Mouse (Mus musculus) brown adipose tissue, adult 24 weeks (tissue): ENCODE data around the gene Serpinb9b. TPM values are rescaled to one million over a fixed set of nuclear protein-coding genes. Genes with fewer than 3 reads are reported as not detected.

Experiments
- H3K27ac ChIP-seq: fragments of 200-500 bp; replicated peaks from 2 replicates; pipeline ENCODE4 v1.5.1; 2012; ENCODE audit warnings: low read depth, mild to moderate bottlenecking, low read length
- H3K4me1 ChIP-seq: fragments of 200-500 bp; 2 replicates; pipeline ENCODE4 v1.6.1; 2012; ENCODE audit warnings: low read length, mixed read lengths; ENCODE audit not compliant: control insufficient read depth, insufficient read depth, insufficient read length
- H3K4me3 ChIP-seq: fragments of 200-500 bp; 2 replicates; pipeline ENCODE4 v1.5.1; 2012; ENCODE audit warnings: low read depth, mild to moderate bottlenecking, low read length, moderate library complexity; ENCODE audit not compliant: insufficient read depth
- polyA plus RNA-seq: library from polyadenylated mRNA; stranded (reverse); fragments of >200 nt; gene quantifications from 2 replicates; pipeline ENCODE4 v1.2.4, GENCODE M21; 2012; ENCODE audit not compliant: missing spikeins, insufficient read depth, insufficient read length

The Serpinb9b gene
- polyA plus RNA-seq, 1 experiment = not detected

- no peak overlapping the region for H3K27ac ChIP-seq
- H3K4me1 ChIP-seq = no peaks in the 10 kb centered on the region
- no peak overlapping the region for H3K4me3 ChIP-seq
These were observed 49.0 kb downstream of the Serpinb9b start for GRCm38 (mm10) chr13:33076247-33076646.

GRCm38 (mm10) chr13:33077026-33077685, 49.9 kb downstream of the Serpinb9b start:
- no peaks in the 10 kb centered on the region for H3K4me1 ChIP-seq

GRCm38 (mm10) chr13:33078056-33078705, 51.0 kb downstream of the Serpinb9b start, which contains the start of gene Serpinb1b:
Serpinb1b (plus strand) TSS chr13:33078575.
- no peaks in the 10 kb centered on the region for H3K4me1 ChIP-seq
- no peak within 1 kb of the TSS for H3K4me3 ChIP-seq
- no peak within 1 kb of the TSS for H3K27ac ChIP-seq

More at GRCm38 (mm10) chr13:33077026-33077685, 49.9 kb downstream of the Serpinb9b start:
- Histone ChIP-seq H3K27ac (no peak overlapping the region), H3K4me3 (no peak overlapping the region)

- no peaks in the 10 kb centered on the region for H3K4me1 ChIP-seq
- no peak overlapping the region for H3K4me3 ChIP-seq
- H3K27ac ChIP-seq = no peak overlapping the region
These were observed 52.2 kb downstream of the Serpinb9b start for GRCm38 (mm10) chr13:33079391-33079790.

- no peak overlapping the region for H3K4me3 ChIP-seq
These were observed 53.1 kb downstream of the Serpinb9b start for GRCm38 (mm10) chr13:33080356-33080755.

GRCm38 (mm10) chr13:33083834-33084233, 56.6 kb downstream of the Serpinb9b start:
- Histone ChIP-seq H3K27ac (no peak overlapping the region), H3K4me1 (peaks cover 4% of the 10 kb centered on the region), H3K4me3 (no peak overlapping the region)

More at GRCm38 (mm10) chr13:33080356-33080755, 53.1 kb downstream of the Serpinb9b start:
- Histone ChIP-seq H3K4me1 (peaks cover 2% of the 10 kb centered on the region; the same call in 1 of the 2 replicates), H3K27ac (no peak overlapping the region)

- no peak overlapping the region for H3K27ac ChIP-seq
- peaks cover 4% of the 10 kb centered on the region for H3K4me1 ChIP-seq
- no peak overlapping the region for H3K4me3 ChIP-seq
These were observed 57.9 kb downstream of the Serpinb9b start for GRCm38 (mm10) chr13:33084975-33085694.

- peaks cover 4% of the 10 kb centered on the region for H3K4me1 ChIP-seq
- H3K4me3 ChIP-seq = no peak overlapping the region
- H3K27ac ChIP-seq = no peak overlapping the region
These were observed 58.6 kb downstream of the Serpinb9b start for GRCm38 (mm10) chr13:33085695-33086432.

- H3K27ac ChIP-seq = no peak overlapping the region
- peaks cover 4% of the 10 kb centered on the region for H3K4me1 ChIP-seq
- H3K4me3 ChIP-seq = no peak overlapping the region
These were observed 62.4 kb downstream of the Serpinb9b start for GRCm38 (mm10) chr13:33089566-33089965.

GRCm38 (mm10) chr13:33090546-33090945, 63.3 kb downstream of the Serpinb9b start:
- peaks cover 2% of the 10 kb centered on the region; the same call in 1 of the 2 replicates for H3K4me1 ChIP-seq
- H3K4me3 ChIP-seq = no peak overlapping the region
- no peak overlapping the region for H3K27ac ChIP-seq

- no peak overlapping the region for H3K27ac ChIP-seq
- H3K4me3 ChIP-seq = no peak overlapping the region
- H3K4me1 ChIP-seq = 0 out of 2 replicates have a peak, but pooled peaks cover under 1% of the 10 kb centered on the region
These were observed 64.1 kb downstream of the Serpinb9b start for GRCm38 (mm10) chr13:33091306-33091705.

Other genes starting within 250 kb of the Serpinb9b start
- 2.5 and 11.1 TPM in 2 replicates for gene Mylk4, start 243.5 kb upstream of the Serpinb9b start, polyA plus RNA-seq
- 4.9 and 8.0 TPM in 2 replicates for gene Wrnip1, start 225.4 kb upstream of the Serpinb9b start, polyA plus RNA-seq
- not detected in 2 replicates for gene D930007J09Rik, start 224.6 kb upstream of the Serpinb9b start, polyA plus RNA-seq
- 2.0 and 4.4 TPM in 2 replicates for gene Serpinb1a, start 176.2 kb upstream of the Serpinb9b start, polyA plus RNA-seq
- not detected in 2 replicates for gene Serpinb1c, start 129.2 kb upstream of the Serpinb9b start, polyA plus RNA-seq
- gene Serpinb6b, start 62.2 kb upstream of the Serpinb9b start, polyA plus RNA-seq = 1.2 and 2.9 TPM in 2 replicates
- gene Serpinb9, start 24.2 kb upstream of the Serpinb9b start, polyA plus RNA-seq = 6.1 and 9.8 TPM in 2 replicates
- not detected in 2 replicates for gene Serpinb1b, start 51.2 kb downstream of the Serpinb9b start, polyA plus RNA-seq
- not detected in 2 replicates for gene Serpinb9c, start 132.3 kb downstream of the Serpinb9b start, polyA plus RNA-seq
- not detected in 2 replicates for gene Serpinb9d, start 165.5 kb downstream of the Serpinb9b start, polyA plus RNA-seq
- not detected in 2 replicates for gene Serpinb9e, start 222.2 kb downstream of the Serpinb9b start, polyA plus RNA-seq